Mouse (Mus musculus) C2C12 (cell line): ENCODE results near the gene Acyp1.

Experiments
- FOSL1 ChIP-seq: IDR thresholded peaks from one replicate; pipeline ENCODE4 v1.8.0; 2011; ENCODE audit warnings: mild to moderate bottlenecking, low read length; ENCODE audit not compliant: poor library complexity, insufficient read depth, severe bottlenecking
- MYOD1 ChIP-seq: IDR thresholded peaks from one replicate; pipeline ENCODE4 v1.6.1; 2011; ENCODE audit warnings: low read depth; ENCODE audit not compliant: control insufficient read depth, insufficient read length

- no peak for TF ChIP-seq MYOD1
- no peak for TF ChIP-seq FOSL1
These were observed 17.0 kb downstream of the Acyp1 start for GRCm38 (mm10) chr12:85271132-85271842.
